Mouse (Mus musculus) frontal cortex, postnatal 36 days (tissue): ENCODE data around the gene Gm13289.
A peak's percentile ranks its signal among the peaks of the same experiment; 100 is the strongest.
"Not testable (repeated sequence)": the region's sequence is repeated elsewhere in the genome, so short reads cannot be mapped to it uniquely, and the experiment has no call there.

Source experiments
- DNase-seq, 2 experiments: peaks; one replicate each; pipeline ENCODE4 v3.0.0; 2022; ENCODE audit warnings: low spot score in 2 of 2

Gene Gm13289

GRCm38 (mm10) chr4:88782335-88782734, 5.6 kb downstream of the Gm13289 start:
- DNase-seq, result not testable (repeated sequence)

DNA sequence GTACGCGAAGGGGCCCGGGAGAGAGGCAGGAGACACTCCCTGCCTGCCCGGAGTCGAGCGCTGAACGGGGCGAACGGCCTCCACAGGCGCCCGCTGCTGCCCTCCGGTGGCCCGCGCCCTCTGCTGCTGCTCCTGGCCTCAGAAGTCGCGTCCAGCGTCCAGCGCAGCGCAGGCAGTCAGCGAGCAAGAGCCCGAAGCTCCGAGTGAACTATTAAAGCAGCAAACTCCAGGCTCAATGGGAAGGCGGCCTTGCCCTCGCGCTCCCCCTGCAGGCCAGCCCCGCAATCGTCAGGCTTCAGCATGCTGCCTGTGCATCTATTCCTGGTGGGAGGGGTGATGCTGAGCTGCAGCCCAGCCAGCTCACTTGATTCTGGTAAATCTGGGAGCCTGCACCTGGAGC, 8.7 kb downstream of the Gm13289 start, which contains the start of gene Gm13276:
TSS of gene Gm13276 (plus strand) at position 301 of the 400 bp plus-strand sequence.
- not testable (repeated sequence) for DNase-seq

- peak; percentile 41 to 76 for DNase-seq
These were observed 11.7 kb downstream of the Gm13289 start, which contains the start of gene Gm13277 for GRCm38 (mm10) chr4:88788402-88788801. Gm13277 (plus strand) TSS chr4:88788632.

- not testable (repeated sequence) for DNase-seq
These were observed 14.5 kb downstream of the Gm13289 start, which contains the start of gene Gm13278 for GRCm38 (mm10) chr4:88791250-88791649. Gm13278 (plus strand) TSS chr4:88791550.

DNA sequence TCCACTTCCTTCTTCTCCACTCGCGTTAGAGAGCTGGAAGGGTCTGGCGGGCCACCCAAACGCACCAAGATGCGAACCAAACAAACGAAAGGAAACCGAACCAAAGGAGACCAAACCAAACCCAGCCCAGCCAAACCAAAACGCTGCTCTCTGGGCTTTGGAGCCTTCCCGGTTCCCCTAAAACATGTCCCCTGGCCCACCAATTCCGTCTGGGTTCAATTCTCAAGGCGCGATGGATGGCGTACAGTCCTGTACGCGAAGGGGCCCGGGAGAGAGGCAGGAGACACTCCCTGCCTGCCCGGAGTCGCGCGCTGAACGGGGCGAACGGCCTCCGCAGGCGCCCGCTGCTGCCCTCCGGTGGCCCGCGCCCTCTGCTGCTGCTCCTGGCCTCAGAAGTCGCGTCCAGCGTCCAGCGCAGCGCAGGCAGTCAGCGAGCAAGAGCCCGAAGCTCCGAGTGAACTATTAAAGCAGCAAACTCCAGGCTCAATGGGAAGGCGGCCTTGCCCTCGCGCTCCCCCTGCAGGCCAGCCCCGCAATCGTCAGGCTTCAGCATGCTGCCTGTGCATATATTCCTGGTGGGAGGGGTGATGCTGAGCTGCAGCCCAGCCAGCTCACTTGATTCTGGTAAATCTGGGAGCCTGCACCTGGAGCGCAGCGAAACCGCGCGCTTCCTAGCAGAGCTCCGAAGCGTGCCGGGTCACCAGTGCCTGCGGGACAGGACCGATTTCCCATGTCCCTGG, 17.4 kb downstream of the Gm13289 start, which contains the start of gene Gm13275:
TSS of gene Gm13275 (plus strand) at position 552 of the 740 bp plus-strand sequence.
- DNase-seq, result peak; percentile 68 to 78

- not testable (repeated sequence) for DNase-seq
These were observed 20.4 kb downstream of the Gm13289 start, which contains the start of gene Gm13279 for GRCm38 (mm10) chr4:88797097-88797496. Gm13279 (plus strand) TSS chr4:88797397.

- DNase-seq, result not testable (repeated sequence)
These were observed 22.6 kb downstream of the Gm13289 start, which contains the start of gene Gm13285 for GRCm38 (mm10) chr4:88799365-88799764. Gm13285 (plus strand) TSS chr4:88799665.

DNA sequence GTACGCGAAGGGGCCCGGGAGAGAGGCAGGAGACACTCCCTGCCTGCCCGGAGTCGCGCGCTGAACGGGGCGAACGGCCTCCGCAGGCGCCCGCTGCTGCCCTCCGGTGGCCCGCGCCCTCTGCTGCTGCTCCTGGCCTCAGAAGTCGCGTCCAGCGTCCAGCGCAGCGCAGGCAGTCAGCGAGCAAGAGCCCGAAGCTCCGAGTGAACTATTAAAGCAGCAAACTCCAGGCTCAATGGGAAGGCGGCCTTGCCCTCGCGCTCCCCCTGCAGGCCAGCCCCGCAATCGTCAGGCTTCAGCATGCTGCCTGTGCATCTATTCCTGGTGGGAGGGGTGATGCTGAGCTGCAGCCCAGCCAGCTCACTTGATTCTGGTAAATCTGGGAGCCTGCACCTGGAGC, 26.2 kb downstream of the Gm13289 start, which contains the start of gene Gm13287:
TSS of gene Gm13287 (plus strand) at position 301 of the 400 bp plus-strand sequence.
- not testable (repeated sequence) for DNase-seq

GRCm38 (mm10) chr4:88805231-88805630, 28.5 kb downstream of the Gm13289 start, which contains the start of gene Gm13288:
Gm13288 (plus strand) TSS chr4:88805531.
- not testable (repeated sequence) for DNase-seq

DNA sequence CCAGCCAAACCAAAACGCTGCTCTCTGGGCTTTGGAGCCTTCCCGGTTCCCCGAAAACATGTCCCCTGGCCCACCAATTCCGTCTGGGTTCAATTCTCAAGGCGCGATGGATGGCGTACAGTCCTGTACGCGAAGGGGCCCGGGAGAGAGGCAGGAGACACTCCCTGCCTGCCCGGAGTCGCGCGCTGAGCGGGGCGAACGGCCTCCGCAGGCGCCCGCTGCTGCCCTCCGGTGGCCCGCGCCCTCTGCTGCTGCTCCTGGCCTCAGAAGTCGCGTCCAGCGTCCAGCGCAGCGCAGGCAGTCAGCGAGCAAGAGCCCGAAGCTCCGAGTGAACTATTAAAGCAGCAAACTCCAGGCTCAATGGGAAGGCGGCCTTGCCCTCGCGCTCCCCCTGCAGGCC, 29.0 kb downstream of the Gm13289 start:
- DNase-seq, result peak; percentile 1 to 2

- no peak for DNase-seq
These were observed 39.2 kb downstream of the Gm13289 start, which contains the start of gene Ifna7 for GRCm38 (mm10) chr4:88815928-88816327. Ifna7 (plus strand) TSS chr4:88816228.

- DNase-seq, result no peak
These were observed 42.9 kb downstream of the Gm13289 start, which contains the start of gene Ifna11 for GRCm38 (mm10) chr4:88819659-88820058. Ifna11 (plus strand) TSS chr4:88819959.

- DNase-seq, result peak in 1 of 2 experiments; percentile 11
These were observed 46.3 kb downstream of the Gm13289 start for GRCm38 (mm10) chr4:88822995-88823394.
